Comparison of ENCODE assay signal across 27 mouse cellular contexts in genomic region chr15:37080395-37080794, GRCm38 (mm10).
DNase-seq lines count a peak whose midpoint lies in the region; ATAC-seq and TF ChIP-seq lines count a peak whose summit lies in the region.
"Had no signal": no experiment of that assay in that cellular context is flagged by ENCODE, and none has a peak within 500 bp of the region (broad histone marks: within the 10 kb centered on the region; RNA-seq: fewer than 3 reads in every experiment).

No protein-coding gene starts in this region.

- H3K4me2 ChIP-seq in hindbrain, embryonic 14.5 days (replicated peaks) = no peak overlapping the region
- no peak overlapping the region for H3K4me2 ChIP-seq in hindbrain, embryonic 16.5 days (ENCODE audit: low read length)
- H3K4me2 ChIP-seq: embryonic facial prominence, embryonic 12.5 days; embryonic facial prominence, embryonic 15.5 days; heart, embryonic 12.5 days; heart, embryonic 15.5 days; hindbrain, embryonic 13.5 days had no signal

- no peak overlapping the region for H3K27ac ChIP-seq in hindbrain, embryonic 14.5 days
- no peak overlapping the region for H3K27ac ChIP-seq in hindbrain, embryonic 16.5 days (ENCODE audit: low read depth, low read length)
- peak overlapping the region; percentile 98 for H3K27ac ChIP-seq in ES-E14 (ENCODE audit: insufficient read depth, low read depth, low read length, poor library complexity, severe bottlenecking)
- H3K27ac ChIP-seq: embryonic facial prominence, embryonic 12.5 days; embryonic facial prominence, embryonic 15.5 days; gastrocnemius, adult 2 months; heart, embryonic 15.5 days; hindbrain, embryonic 10.5 days; hindbrain, embryonic 13.5 days had no signal

- no peak overlapping the region for H3K9ac ChIP-seq in hindbrain, embryonic 14.5 days
- no peak overlapping the region for H3K9ac ChIP-seq in hindbrain, embryonic 16.5 days (ENCODE audit: low read depth, low read length)
- peak overlapping the region; percentile 38; the same call in 1 of the 2 replicates for H3K9ac ChIP-seq in ES-E14 (ENCODE audit: insufficient read depth, low read depth, low read length, poor library complexity, severe bottlenecking)
- H3K9ac ChIP-seq: embryonic facial prominence, embryonic 12.5 days; embryonic facial prominence, embryonic 15.5 days; forebrain, postnatal 0 days; heart, embryonic 12.5 days; heart, embryonic 15.5 days; hindbrain, embryonic 13.5 days had no signal

- WGBS in hindbrain, embryonic 14.5 days = 96% methylated on average over 4 of the region's 4 CpGs
- WGBS in hindbrain, embryonic 16.5 days = 91% methylated on average over 4 of the region's 4 CpGs

- H3K4me3 ChIP-seq in hindbrain, embryonic 14.5 days (replicated peaks; ENCODE audit: low read length) = no peak overlapping the region
- no peak overlapping the region for H3K4me3 ChIP-seq in hindbrain, embryonic 16.5 days (ENCODE audit: low read length)
- peak overlapping the region in 1 of 2 experiments; percentile 8; a peak in 1 of 4 replicates for H3K4me3 ChIP-seq in ES-E14 (ENCODE audit: insufficient read depth in 1 of 2, low read depth in 1 of 2, low read length in 2 of 2, poor library complexity in 1 of 2, severe bottlenecking in 1 of 2)
- H3K4me3 ChIP-seq: embryonic facial prominence, embryonic 12.5 days; embryonic facial prominence, embryonic 15.5 days; gastrocnemius, adult 2 months; heart, embryonic 12.5 days; heart, embryonic 15.5 days; hindbrain, embryonic 10.5 days; hindbrain, embryonic 13.5 days had no signal

- no peaks in the 10 kb centered on the region for H3K4me1 ChIP-seq in hindbrain, embryonic 14.5 days (replicated peaks; ENCODE audit: control insufficient read depth, insufficient read depth, low read length)
- no peaks in the 10 kb centered on the region for H3K4me1 ChIP-seq in hindbrain, embryonic 16.5 days (ENCODE audit: control insufficient read depth, insufficient read depth, low read depth, low read length)
- peaks cover 3 to 11% of the 10 kb centered on the region in 2 experiments for H3K4me1 ChIP-seq in ES-E14 (ENCODE audit: control insufficient read depth in 2 of 2, insufficient read depth in 2 of 2, low read length in 2 of 2, poor library complexity in 1 of 2)
- H3K4me1 ChIP-seq: embryonic facial prominence, embryonic 12.5 days; embryonic facial prominence, embryonic 15.5 days; heart, embryonic 12.5 days; heart, embryonic 15.5 days; hindbrain, embryonic 10.5 days; hindbrain, embryonic 13.5 days had no signal

- no peaks in the 10 kb centered on the region for H3K27me3 ChIP-seq in hindbrain, embryonic 14.5 days (ENCODE audit: control insufficient read depth, insufficient read depth, low read length)
- no peaks in the 10 kb centered on the region for H3K27me3 ChIP-seq in hindbrain, embryonic 16.5 days (replicated peaks; ENCODE audit: control insufficient read depth, insufficient read depth, low read length)
- H3K27me3 ChIP-seq: embryonic facial prominence, embryonic 12.5 days; embryonic facial prominence, embryonic 15.5 days; heart, embryonic 12.5 days; heart, embryonic 15.5 days; hindbrain, embryonic 13.5 days had no signal

- no peaks in the 10 kb centered on the region for H3K36me3 ChIP-seq in hindbrain, embryonic 14.5 days (replicated peaks; ENCODE audit: control insufficient read depth, insufficient read depth)
- H3K36me3 ChIP-seq in hindbrain, embryonic 16.5 days (ENCODE audit: control insufficient read depth, insufficient read depth, low read length) = no peaks in the 10 kb centered on the region
- H3K36me3 ChIP-seq in ES-E14 (ENCODE audit: control insufficient read depth, insufficient read depth, low read length, poor library complexity, severe bottlenecking) = no peaks in the 10 kb centered on the region; the same call in 1 of the 2 replicates
- H3K36me3 ChIP-seq: embryonic facial prominence, embryonic 12.5 days; embryonic facial prominence, embryonic 15.5 days; G1E; heart, embryonic 12.5 days; heart, embryonic 15.5 days; hindbrain, embryonic 10.5 days; hindbrain, embryonic 13.5 days had no signal

- in situ Hi-C loops in ES-E14 (cut with MboI; ENCODE audit: low sequenced_read_pairs in 2 of 2, unreplicated experiment in 2 of 2) = no loop called here

- ATAC-seq in hindbrain, embryonic 14.5 days (ENCODE audit: low FRiP score) = no peak
- no peak for ATAC-seq in hindbrain, embryonic 16.5 days
- ATAC-seq: CD4-positive, CD25-positive, alpha-beta regulatory T cell, adult 4 months; forebrain, embryonic 14.5 days; forebrain, postnatal 0 days; intestine, postnatal 0 days had no signal

- peak; percentile 2 for DNase-seq in hindbrain, embryonic 14.5 days (ENCODE audit: low spot score)
- DNase-seq in ES-CJ7 (ENCODE audit: low read depth, low spot score) (peak; percentile 67), ES-E14 (ENCODE audit: low read depth, low spot score) (no peak), ZHBTc4 (ENCODE audit: low read depth, low spot score) (peak; percentile 74)
- DNase-seq in cerebellum, adult 11-12 months = no peak
- DNase-seq: adrenal gland, postnatal 10 days; adrenal gland, postnatal 36 days; cerebellum, adult 2 months; cerebellum, adult 9-11 months; cerebellum, postnatal 25 days; forebrain, postnatal 0 days; gastrocnemius, adult 2 months; gastrocnemius, postnatal 14 days; heart, adult 18-20 months; heart, postnatal 10 days; heart, postnatal 36 days had no signal

- H3K9me3 ChIP-seq in hindbrain, embryonic 14.5 days (ENCODE audit: control insufficient read depth, low read length) = no peaks in the 10 kb centered on the region
- no peaks in the 10 kb centered on the region for H3K9me3 ChIP-seq in hindbrain, embryonic 16.5 days (ENCODE audit: control insufficient read depth, low read length)
- no peaks in the 10 kb centered on the region for H3K9me3 ChIP-seq in ES-E14 (ENCODE audit: control insufficient read depth, insufficient read depth, low read depth, low read length)
- H3K9me3 ChIP-seq: embryonic facial prominence, embryonic 12.5 days; embryonic facial prominence, embryonic 15.5 days; G1E; heart, embryonic 15.5 days; hindbrain, embryonic 10.5 days; hindbrain, embryonic 13.5 days had no signal

TF ChIP-seq in ES-E14, 5 proteins besides CTCF, POLR2A, EP300 and RAD21:
- TF ChIP-seq HCFC1 (IDR thresholded peaks at IDR 0.05; ENCODE audit: borderline replicate concordance, insufficient read depth, low read length) = no peak
- TF ChIP-seq MAFK (IDR thresholded peaks at IDR 0.05; ENCODE audit: insufficient read depth, low read depth, low read length) = no peak
- peak; percentile 66 for TF ChIP-seq ZNF384 (IDR thresholded peaks at IDR 0.05; ENCODE audit: low read depth, low read length)
- no peak for TF ChIP-seq CHD2 (IDR thresholded peaks at IDR 0.05; ENCODE audit: low read depth, low read length)

Comparison
In these comparisons a context has a peak if more than half of its experiments do, and no peak if none do; other contexts are left out.
1. DNase-seq: peak in hindbrain, embryonic 14.5 days (single experiment), ES-CJ7 (single experiment) and ZHBTc4 (single experiment); none in ES-E14 (single experiment) and cerebellum, adult 11-12 months (single experiment).